Mouse (Mus musculus) limb, embryonic 11.5 days (tissue): ENCODE measurements around the gene Hspb9. TPM values are rescaled to one million over a fixed set of nuclear protein-coding genes. Genes with fewer than 3 reads are reported as not detected.

Source experiments
- ATAC-seq: fragments of 200-750 bp; cut with Nextera tagmentation; 2 replicates; pipeline ENCODE4 v1.8.0; 2017; ENCODE audit warnings: low read depth; ENCODE audit not compliant: insufficient number of reproducible peaks, low FRiP score, low TSS enrichment
- DNase-seq: peaks from one replicate; pipeline ENCODE4 v3.0.0-alpha.2; 2015; ENCODE audit warnings: low spot score
- H3K27ac ChIP-seq: fragments of 300-500 bp; sonication (generic); replicated peaks from 2 replicates; pipeline ENCODE4 v1.5.1; 2014; ENCODE audit warnings: low read depth, mild to moderate bottlenecking, low read length
- H3K27me3 ChIP-seq: fragments of 300-500 bp; sonication (generic); 2 replicates; pipeline ENCODE4 v1.6.1; 2014; ENCODE audit warnings: mild to moderate bottlenecking, low read length, mixed read lengths; ENCODE audit not compliant: control insufficient read depth, insufficient read depth
- H3K36me3 ChIP-seq: fragments of 300-500 bp; sonication (generic); 2 replicates; pipeline ENCODE4 v1.6.1; 2014; ENCODE audit warnings: mild to moderate bottlenecking, low read length, moderate library complexity, mixed read lengths; ENCODE audit not compliant: control insufficient read depth, insufficient read depth
- H3K4me1 ChIP-seq: fragments of 300-500 bp; sonication (generic); 2 replicates; pipeline ENCODE4 v1.6.1; 2014; ENCODE audit warnings: low read length, mixed read lengths; ENCODE audit not compliant: control insufficient read depth, insufficient read depth
- H3K4me2 ChIP-seq: fragments of 300-500 bp; sonication (generic); 2 replicates; pipeline ENCODE4 v1.6.1; 2014; ENCODE audit warnings: low read depth, mild to moderate bottlenecking, moderate library complexity; ENCODE audit not compliant: severe bottlenecking
- H3K4me3 ChIP-seq: fragments of 300-500 bp; sonication (generic); 2 replicates; pipeline ENCODE4 v1.5.1; 2014; ENCODE audit warnings: low read depth, low read length
- H3K9ac ChIP-seq: fragments of 300-500 bp; sonication (generic); 2 replicates; pipeline ENCODE4 v1.6.1; 2014; ENCODE audit warnings: mild to moderate bottlenecking, low read length
- H3K9me3 ChIP-seq: fragments of 300-500 bp; sonication (generic); 2 replicates; pipeline ENCODE4 v1.6.1; 2016; ENCODE audit warnings: low read length; ENCODE audit not compliant: control insufficient read depth
- WGBS: fragments of 180-500 bp; shearing (Covaris S2); extraction: QIAGEN DNeasy Blood & Tissue Kit; methylation state at CpG from one replicate; pipeline ENCODE4 v1.1.7; 2014; 5-methylcytosine and 5-hydroxymethylcytosine counted together
- polyA plus RNA-seq: library from polyadenylated mRNA; unstranded; fragments of >200 nt; fragmentation: Nextera tagmentation; extraction: Ambion mirVana; gene quantifications from 2 replicates; pipeline ENCODE4 v1.2.1, GENCODE M21; 2014

Gene Hspb9
- polyA plus RNA-seq, result 0.24 and 0.41 TPM in 2 replicates

DNA sequence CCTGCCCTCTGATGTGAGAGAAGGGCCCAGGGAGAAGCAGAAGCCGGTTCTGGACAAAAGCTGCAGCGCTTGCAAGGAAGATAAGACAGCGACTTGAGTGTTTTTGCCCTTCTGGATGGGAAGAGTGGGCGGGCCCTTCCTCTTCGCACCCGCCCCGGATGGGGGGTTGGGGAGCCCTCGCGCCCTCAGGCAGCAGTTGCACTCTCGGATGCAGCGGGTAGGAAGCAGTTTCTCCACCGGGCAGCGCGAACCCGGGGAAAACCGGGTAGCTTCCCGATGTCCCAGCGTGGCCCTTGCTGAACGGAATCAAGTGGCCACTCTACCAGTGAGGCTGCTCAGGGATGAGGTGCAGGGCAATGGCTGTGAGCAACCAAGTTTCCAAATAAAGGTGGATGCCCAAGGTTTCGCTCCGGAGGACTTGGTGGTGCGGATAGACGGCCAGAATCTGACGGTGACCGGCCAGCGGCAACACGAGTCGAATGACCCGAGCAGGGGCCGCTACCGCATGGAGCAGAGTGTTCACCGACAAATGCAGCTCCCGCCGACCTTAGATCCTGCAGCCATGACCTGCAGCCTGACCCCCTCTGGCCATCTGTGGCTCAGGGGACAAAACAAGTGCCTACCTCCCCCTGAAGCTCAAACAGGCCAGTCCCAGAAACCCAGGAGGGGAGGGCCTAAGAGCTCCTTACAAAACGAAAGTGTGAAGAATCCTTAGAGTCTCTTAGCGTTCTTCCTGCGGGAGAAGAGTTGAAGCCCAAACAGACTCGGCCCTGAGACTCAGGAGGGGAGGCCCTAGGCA, at the start of gene Hspb9:
Gene Hspb9, plus strand, starts transcription at position 116 of the 799 bp plus-strand sequence.
- Histone ChIP-seq H3K4me2 (peak within 1 kb of the TSS; percentile 70), H3K27me3 (no peaks in the 10 kb centered on the region), H3K9ac (peak within 1 kb of the TSS; percentile 59), H3K9me3 (no peaks in the 10 kb centered on the region), H3K4me3 (peak within 1 kb of the TSS; percentile 8; the same call in 1 of the 2 replicates), H3K27ac (peak within 1 kb of the TSS; percentile 51; the same call in 1 of the 2 replicates), H3K36me3 (peaks cover 16% of the 10 kb centered on the region), H3K4me1 (peaks cover 19% of the 10 kb centered on the region)
- DNase-seq (peak; percentile 71), ATAC-seq (no peak)
- 3% methylated on average over 38 of the region's 38 CpGs for WGBS

DNA sequence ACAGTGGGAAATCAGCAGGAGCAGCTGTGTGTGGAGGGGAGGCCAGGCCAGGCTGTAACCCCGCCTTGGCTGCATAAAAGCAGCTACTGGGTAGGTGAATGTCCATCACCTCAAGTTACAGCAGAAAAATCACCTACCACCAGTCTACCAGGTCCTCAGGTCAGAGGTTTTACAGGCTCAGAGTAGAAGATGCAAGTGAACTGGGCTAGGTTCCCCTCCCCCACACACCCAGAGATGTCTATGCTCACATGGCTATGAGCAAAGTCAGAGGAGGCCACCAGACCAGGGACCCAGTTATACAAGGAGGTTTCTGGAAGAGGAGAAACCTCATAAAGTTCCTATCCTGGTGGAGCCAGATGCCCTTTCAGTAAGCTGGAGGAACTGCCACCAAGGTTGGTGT, 42.6 kb upstream of the Hspb9 start:
- WGBS, result 82% methylated on average over 1 of the region's 1 CpGs
- DNase-seq, result no peak
- Histone ChIP-seq H3K4me1 (0 out of 2 replicates have a peak, but pooled peaks cover 3% of the 10 kb centered on the region), H3K4me3 (no peak overlapping the region), H3K4me2 (no peak overlapping the region), H3K27me3 (no peaks in the 10 kb centered on the region), H3K9ac (no peak overlapping the region), H3K36me3 (no peaks in the 10 kb centered on the region), H3K9me3 (no peaks in the 10 kb centered on the region), H3K27ac (no peak overlapping the region)
- ATAC-seq, result no peak

DNA sequence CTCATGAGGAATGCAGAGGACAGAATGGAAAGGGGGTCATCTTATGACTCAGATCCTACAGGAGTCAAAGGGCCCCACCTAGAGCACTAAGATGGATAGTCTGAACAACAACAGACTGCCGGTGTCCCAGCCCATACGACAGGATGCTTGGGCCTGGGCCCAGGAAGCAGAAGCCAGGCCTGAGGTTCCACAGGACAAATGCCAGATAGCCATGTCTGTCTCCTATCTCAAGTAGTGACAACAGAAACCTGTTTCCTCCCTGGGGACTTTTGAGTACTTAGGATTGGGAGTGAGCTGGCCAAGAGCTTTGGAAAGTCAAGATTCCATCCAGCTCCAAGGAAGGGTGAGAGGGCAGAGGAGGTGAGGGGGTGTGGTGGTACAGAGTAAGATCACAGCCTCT, 41.7 kb upstream of the Hspb9 start:
- Histone ChIP-seq H3K27ac (no peak overlapping the region), H3K4me3 (no peak overlapping the region), H3K9me3 (no peaks in the 10 kb centered on the region), H3K4me2 (no peak overlapping the region), H3K4me1 (0 out of 2 replicates have a peak, but pooled peaks cover 3% of the 10 kb centered on the region), H3K27me3 (no peaks in the 10 kb centered on the region), H3K36me3 (no peaks in the 10 kb centered on the region), H3K9ac (no peak overlapping the region)
- DNase-seq (no peak), ATAC-seq (no peak)
- 62% methylated on average over 2 of the region's 2 CpGs for WGBS

DNA sequence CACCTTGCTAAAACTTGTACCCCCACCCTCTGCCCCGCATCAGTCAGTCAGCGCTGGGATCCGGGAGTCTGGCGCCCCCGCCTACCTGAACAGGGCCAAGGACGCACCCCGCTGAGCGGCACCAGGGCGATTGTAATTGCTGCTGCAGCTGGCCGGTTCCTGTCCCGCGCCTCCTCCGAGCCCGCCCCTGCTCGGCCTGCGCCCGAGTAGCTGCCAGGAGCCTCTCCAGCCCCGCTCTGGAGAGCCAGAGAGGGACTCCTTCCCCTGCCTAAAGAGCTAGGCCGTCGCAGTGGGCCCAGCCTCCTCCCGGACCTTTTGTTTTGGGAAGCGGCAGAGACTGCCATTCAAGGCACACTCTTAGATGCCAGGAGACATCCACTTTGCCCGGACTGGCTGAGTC, 40.5 kb upstream of the Hspb9 start:
- WGBS, result 5% methylated on average over 23 of the region's 23 CpGs
- Histone ChIP-seq H3K4me2 (peak overlapping the region; percentile 41), H3K27me3 (no peaks in the 10 kb centered on the region), H3K27ac (no peak overlapping the region), H3K9me3 (no peaks in the 10 kb centered on the region), H3K4me3 (peak overlapping the region; percentile 15), H3K4me1 (0 out of 2 replicates have a peak, but pooled peaks cover 3% of the 10 kb centered on the region), H3K36me3 (no peaks in the 10 kb centered on the region), H3K9ac (peak overlapping the region; percentile 58)
- ATAC-seq (no peak), DNase-seq (peak; percentile 63)

DNA sequence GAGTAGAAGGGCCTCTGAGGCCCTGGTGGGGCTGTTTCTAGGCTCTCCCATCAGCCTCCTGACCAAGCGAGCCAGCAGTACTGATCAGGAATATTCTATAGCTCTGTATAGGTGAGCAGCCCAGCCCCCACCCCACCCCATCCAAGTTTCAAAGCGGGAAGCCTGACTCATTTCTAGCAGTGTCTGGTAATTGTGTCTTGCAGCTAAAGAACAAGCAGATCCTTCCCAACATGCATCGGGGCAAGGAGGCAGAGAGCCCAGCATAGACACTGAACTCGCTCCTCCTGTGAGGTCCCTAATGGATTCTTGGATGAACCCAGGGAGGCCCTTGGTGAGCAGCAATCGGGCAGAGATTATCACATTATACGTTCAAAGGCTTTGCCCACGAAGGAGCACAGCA, 35.8 kb upstream of the Hspb9 start:
- Histone ChIP-seq H3K9me3 (no peaks in the 10 kb centered on the region), H3K4me2 (no peak overlapping the region), H3K36me3 (no peaks in the 10 kb centered on the region), H3K27ac (no peak overlapping the region), H3K4me3 (no peak overlapping the region), H3K27me3 (no peaks in the 10 kb centered on the region), H3K4me1 (0 out of 2 replicates have a peak, but pooled peaks cover 3% of the 10 kb centered on the region), H3K9ac (no peak overlapping the region)
- no peak for DNase-seq
- 60% methylated on average over 7 of the region's 7 CpGs for WGBS
- no peak for ATAC-seq

DNA sequence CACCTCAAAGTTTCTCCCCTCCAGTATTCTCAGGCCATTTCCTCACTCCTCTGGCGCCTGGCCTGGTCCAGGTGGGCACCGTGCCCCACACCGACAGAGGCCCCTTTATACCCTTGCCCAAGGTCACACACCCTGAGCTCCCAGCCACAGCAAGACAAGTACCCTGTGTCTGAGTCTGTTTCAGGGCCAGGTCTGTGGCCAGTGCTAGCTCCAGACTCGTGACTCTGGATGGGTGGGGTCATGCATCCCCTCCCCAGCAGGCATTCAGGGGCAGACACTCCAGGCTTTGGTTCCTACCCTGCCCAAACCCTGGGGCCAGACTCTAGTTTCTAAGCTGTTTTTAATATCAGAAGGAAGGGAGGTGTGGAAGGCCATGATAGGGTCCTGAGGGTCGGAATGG, 31.8 kb upstream of the Hspb9 start:
- DNase-seq, result no peak
- Histone ChIP-seq H3K27me3 (no peaks in the 10 kb centered on the region), H3K27ac (no peak overlapping the region), H3K4me3 (no peak overlapping the region), H3K36me3 (no peaks in the 10 kb centered on the region), H3K9ac (no peak overlapping the region), H3K9me3 (no peaks in the 10 kb centered on the region), H3K4me1 (no peaks in the 10 kb centered on the region), H3K4me2 (no peak overlapping the region)
- 80% methylated on average over 5 of the region's 5 CpGs for WGBS
- ATAC-seq, result no peak

DNA sequence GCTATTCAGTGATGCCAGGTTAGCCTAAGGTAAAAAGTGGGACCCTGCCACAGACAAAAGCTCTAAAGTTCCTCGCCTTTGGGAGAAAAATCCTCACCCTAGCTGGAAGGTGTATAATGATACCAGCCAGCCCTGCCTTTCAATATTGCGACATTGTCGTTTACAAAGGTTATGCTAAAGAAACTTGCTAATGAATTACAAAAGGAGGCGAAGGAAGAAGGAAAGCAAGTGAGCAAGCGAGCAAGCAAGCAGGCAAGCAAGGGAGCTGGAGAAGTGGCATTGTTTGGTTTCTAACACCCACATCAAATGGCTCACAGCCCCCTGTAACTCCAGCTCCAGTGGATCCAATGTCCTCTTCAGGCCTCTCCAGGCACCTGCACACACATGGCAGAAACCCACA, 31.1 kb upstream of the Hspb9 start:
- H3K27me3 ChIP-seq, result no peaks in the 10 kb centered on the region
- no peaks in the 10 kb centered on the region for H3K36me3 ChIP-seq
- ATAC-seq (no peak), DNase-seq (no peak)
- 70% methylated on average over 5 of the region's 5 CpGs for WGBS
- no peaks in the 10 kb centered on the region for H3K4me1 ChIP-seq
- no peak overlapping the region for H3K9ac ChIP-seq
- H3K9me3 ChIP-seq, result no peaks in the 10 kb centered on the region
- H3K4me3 ChIP-seq, result no peak overlapping the region
- H3K4me2 ChIP-seq, result no peak overlapping the region
- H3K27ac ChIP-seq, result no peak overlapping the region

DNA sequence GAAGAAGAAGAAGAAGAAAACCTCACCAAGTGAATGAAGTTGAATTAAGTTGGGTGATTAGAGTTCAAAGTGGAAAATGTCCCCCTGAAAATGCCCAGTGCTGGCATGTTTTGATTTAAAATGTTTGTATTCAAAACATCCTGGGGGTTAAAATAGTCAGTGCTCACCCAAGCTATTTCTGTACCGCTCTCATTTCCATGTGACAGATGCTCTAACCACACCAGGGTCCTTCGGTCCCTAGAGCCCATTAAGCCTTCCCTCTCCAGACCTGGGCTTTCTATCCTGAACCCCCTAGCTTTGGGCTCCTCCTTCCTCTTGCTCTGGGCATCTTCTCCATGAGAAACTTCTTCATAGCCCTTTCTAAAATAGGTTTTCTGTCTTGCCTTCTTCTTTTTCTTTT, 29.6 kb upstream of the Hspb9 start:
- 90% methylated on average over 2 of the region's 2 CpGs for WGBS
- H3K36me3 ChIP-seq, result no peaks in the 10 kb centered on the region
- no peaks in the 10 kb centered on the region for H3K9me3 ChIP-seq
- no peak overlapping the region for H3K4me3 ChIP-seq
- no peak for ATAC-seq
- no peak for DNase-seq
- H3K9ac ChIP-seq, result no peak overlapping the region
- no peaks in the 10 kb centered on the region for H3K4me1 ChIP-seq
- H3K4me2 ChIP-seq, result no peak overlapping the region
- H3K27me3 ChIP-seq, result no peaks in the 10 kb centered on the region
- H3K27ac ChIP-seq, result no peak overlapping the region
